Mouse (Mus musculus): Measurements from ENCODE around the gene Sv2a.

DNA sequence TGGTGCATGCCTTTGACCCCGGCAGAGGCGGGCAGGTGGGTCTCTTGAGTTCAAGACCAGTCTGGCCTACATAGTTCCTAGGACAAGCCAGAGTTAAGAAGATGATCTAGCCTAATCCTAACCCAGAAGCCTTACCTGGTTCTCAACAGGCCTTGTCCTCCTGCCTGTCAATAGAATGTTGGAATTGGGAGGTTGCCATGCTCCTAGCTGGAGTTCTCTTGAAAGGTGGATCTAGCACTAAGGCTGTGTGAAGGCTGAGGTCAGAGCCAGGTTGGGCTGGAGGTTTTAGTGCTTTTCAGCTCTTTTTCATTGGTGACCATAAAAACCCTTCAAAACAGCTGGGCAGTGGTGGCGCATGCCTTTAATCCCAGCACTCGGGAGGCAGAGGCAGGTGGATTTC is 2.5 kb upstream of the Sv2a start:
- TF ChIP-seq CTCF (IDR thresholded peaks at IDR 0.05; ENCODE audit: low read depth) (no peak), EP300 (IDR thresholded peaks at IDR 0.05; ENCODE audit: low read depth) (no peak)
